Mouse (Mus musculus) megakaryocyte-erythroid progenitor cell, adult 5-6 weeks (primary cell): ENCODE data around the gene Cideb. TPM values are rescaled to one million over a fixed set of nuclear protein-coding genes. Genes with fewer than 3 reads are reported as not detected.

ENCODE experiments used
- total RNA-seq, 2 experiments: library from RNA; stranded (forward) in 1 of 2; stranded (reverse) in 1 of 2; fragments of 200-1000, 215-1000 nt in 1 of 2; fragments of >200 nt in 1 of 2; fragmentation: Nextera tagmentation in 1 of 2; gene quantifications; 2 replicates each; pipeline ENCODE4 v1.2.3; 2014 to 2017

The Cideb gene
- total RNA-seq, 2 experiments from 2014 or later, result not detected

Other genes with a start within 250 kb of the Cideb start
Only the 30 nearest of the 35 such genes appear.
- not detected in 2 replicates for gene Fitm1, start 182.8 kb downstream of the Cideb start, total RNA-seq (2014; fragmentation: Nextera tagmentation)
- not detected in 2 replicates for gene Fitm1, start 182.8 kb downstream of the Cideb start, total RNA-seq (2017)
- 311 and 359 TPM in 2 replicates for gene Psme1, start 180.3 kb downstream of the Cideb start, total RNA-seq (2014; fragmentation: Nextera tagmentation)
- gene Psme1, start 180.3 kb downstream of the Cideb start, total RNA-seq (2017), result 249 and 300 TPM in 2 replicates
- 37.3 and 44.8 TPM in 2 replicates for gene Emc9, start 173.2 kb downstream of the Cideb start, total RNA-seq (2014; fragmentation: Nextera tagmentation)
- gene Emc9, start 173.2 kb downstream of the Cideb start, total RNA-seq (2017), result 22.7 and 26.7 TPM in 2 replicates
- 190 and 268 TPM in 2 replicates for gene Psme2, start 167.3 kb downstream of the Cideb start, total RNA-seq (2014; fragmentation: Nextera tagmentation)
- gene Psme2, start 167.3 kb downstream of the Cideb start, total RNA-seq (2017), result 208 and 351 TPM in 2 replicates
- 35.8 and 47.0 TPM in 2 replicates for gene Rnf31, start 166.8 kb downstream of the Cideb start, total RNA-seq (2014; fragmentation: Nextera tagmentation)
- 23.8 and 46.4 TPM in 2 replicates for gene Rnf31, start 166.8 kb downstream of the Cideb start, total RNA-seq (2017)
- gene Irf9, start 154.9 kb downstream of the Cideb start, total RNA-seq (2014; fragmentation: Nextera tagmentation), result 57.9 and 65.2 TPM in 2 replicates
- 41.6 and 41.7 TPM in 2 replicates for gene Irf9, start 154.9 kb downstream of the Cideb start, total RNA-seq (2017)
- gene Rec8, start 140.4 kb downstream of the Cideb start, total RNA-seq (2014; fragmentation: Nextera tagmentation), result 28.2 and 53.3 TPM in 2 replicates
- 16.0 and 27.6 TPM in 2 replicates for gene Rec8, start 140.4 kb downstream of the Cideb start, total RNA-seq (2017)
- 79.0 and 101 TPM in 2 replicates for gene Ipo4, start 122.5 kb downstream of the Cideb start, total RNA-seq (2014; fragmentation: Nextera tagmentation)
- gene Ipo4, start 122.5 kb downstream of the Cideb start, total RNA-seq (2017), result 21.2 and 26.9 TPM in 2 replicates
- gene Gm49378, start 120.6 kb downstream of the Cideb start, total RNA-seq (2014; fragmentation: Nextera tagmentation), result 4.9 and 11.6 TPM in 2 replicates
- gene Gm49378, start 120.6 kb downstream of the Cideb start, total RNA-seq (2017), result 3.5 and 3.7 TPM in 2 replicates
- gene Tm9sf1, start 114.7 kb downstream of the Cideb start, total RNA-seq (2014; fragmentation: Nextera tagmentation), result 43.8 and 52.6 TPM in 2 replicates
- 61.9 and 77.4 TPM in 2 replicates for gene Tm9sf1, start 114.7 kb downstream of the Cideb start, total RNA-seq (2017)
- 0.87 and 0.99 TPM in 2 replicates for gene Tssk4, start 108.3 kb downstream of the Cideb start, total RNA-seq (2014; fragmentation: Nextera tagmentation)
- gene Tssk4, start 108.3 kb downstream of the Cideb start, total RNA-seq (2017), result 0.69 TPM in 1 of 2 replicates, not detected in the other
- gene Mdp1, start 98.0 kb downstream of the Cideb start, total RNA-seq (2014; fragmentation: Nextera tagmentation), result 39.9 and 57.6 TPM in 2 replicates
- 33.5 and 34.1 TPM in 2 replicates for gene Mdp1, start 98.0 kb downstream of the Cideb start, total RNA-seq (2017)
- gene Gmpr2, start 86.5 kb downstream of the Cideb start, total RNA-seq (2014; fragmentation: Nextera tagmentation), result 20.2 and 31.1 TPM in 2 replicates
- 22.6 and 24.8 TPM in 2 replicates for gene Gmpr2, start 86.5 kb downstream of the Cideb start, total RNA-seq (2017)
- 398 and 455 TPM in 2 replicates for gene Nedd8, start 86.3 kb downstream of the Cideb start, total RNA-seq (2014; fragmentation: Nextera tagmentation)
- gene Nedd8, start 86.3 kb downstream of the Cideb start, total RNA-seq (2017), result 365 and 374 TPM in 2 replicates
- gene Tinf2, start 76.6 kb downstream of the Cideb start, total RNA-seq (2014; fragmentation: Nextera tagmentation), result 22.2 and 59.3 TPM in 2 replicates
- gene Tinf2, start 76.6 kb downstream of the Cideb start, total RNA-seq (2017), result 22.8 and 24.0 TPM in 2 replicates
- not detected in 2 replicates for gene Tgm1, start 44.5 kb downstream of the Cideb start, total RNA-seq (2014; fragmentation: Nextera tagmentation)
- gene Tgm1, start 44.5 kb downstream of the Cideb start, total RNA-seq (2017), result 0.15 TPM in 1 of 2 replicates, not detected in the other
- gene Rabggta, start 36.2 kb downstream of the Cideb start, total RNA-seq (2014; fragmentation: Nextera tagmentation), result 14.4 and 20.2 TPM in 2 replicates
- gene Rabggta, start 36.2 kb downstream of the Cideb start, total RNA-seq (2017), result 7.7 and 12.6 TPM in 2 replicates
- gene Dhrs1, start 12.8 kb downstream of the Cideb start, total RNA-seq (2014; fragmentation: Nextera tagmentation), result 21.5 and 31.0 TPM in 2 replicates
- 10.0 and 10.3 TPM in 2 replicates for gene Dhrs1, start 12.8 kb downstream of the Cideb start, total RNA-seq (2017)
- 35.8 and 52.0 TPM in 2 replicates for gene Nop9, start 12.8 kb downstream of the Cideb start, total RNA-seq (2014; fragmentation: Nextera tagmentation)
- 24.8 and 27.5 TPM in 2 replicates for gene Nop9, start 12.8 kb downstream of the Cideb start, total RNA-seq (2017)
- not detected in 2 replicates for gene Ltb4r2, start 3.0 kb upstream of the Cideb start, total RNA-seq (2014; fragmentation: Nextera tagmentation)
- gene Ltb4r2, start 3.0 kb upstream of the Cideb start, total RNA-seq (2017), result 0.38 and 1.7 TPM in 2 replicates
- gene Ltb4r1, start 7.5 kb upstream of the Cideb start, total RNA-seq (2014; fragmentation: Nextera tagmentation), result 0.50 and 3.5 TPM in 2 replicates
- gene Ltb4r1, start 7.5 kb upstream of the Cideb start, total RNA-seq (2017), result 0.76 and 3.1 TPM in 2 replicates
- gene Adcy4, start 25.6 kb upstream of the Cideb start, total RNA-seq (2014; fragmentation: Nextera tagmentation), result not detected in 2 replicates
- gene Adcy4, start 25.6 kb upstream of the Cideb start, total RNA-seq (2017), result not detected in 2 replicates
- gene Ripk3, start 30.4 kb upstream of the Cideb start, total RNA-seq (2014; fragmentation: Nextera tagmentation), result 55.7 and 87.0 TPM in 2 replicates
- 8.9 and 23.1 TPM in 2 replicates for gene Ripk3, start 30.4 kb upstream of the Cideb start, total RNA-seq (2017)
- not detected in 2 replicates for gene Nfatc4, start 64.7 kb upstream of the Cideb start, total RNA-seq (2014; fragmentation: Nextera tagmentation)
- gene Nfatc4, start 64.7 kb upstream of the Cideb start, total RNA-seq (2017), result not detected in 2 replicates
- gene Nynrin, start 95.6 kb upstream of the Cideb start, total RNA-seq (2014; fragmentation: Nextera tagmentation), result 1.9 and 2.7 TPM in 2 replicates
- gene Nynrin, start 95.6 kb upstream of the Cideb start, total RNA-seq (2017), result 1.2 and 2.0 TPM in 2 replicates
- gene Cbln3, start 125.9 kb upstream of the Cideb start, total RNA-seq (2014; fragmentation: Nextera tagmentation), result not detected in 2 replicates
- not detected in 2 replicates for gene Cbln3, start 125.9 kb upstream of the Cideb start, total RNA-seq (2017)
- gene Khnyn, start 126.5 kb upstream of the Cideb start, total RNA-seq (2014; fragmentation: Nextera tagmentation), result 10.9 and 12.1 TPM in 2 replicates
- gene Khnyn, start 126.5 kb upstream of the Cideb start, total RNA-seq (2017), result 8.7 and 16.3 TPM in 2 replicates
- 7.8 and 17.0 TPM in 2 replicates for gene Sdr39u1, start 141.8 kb upstream of the Cideb start, total RNA-seq (2014; fragmentation: Nextera tagmentation)
- gene Sdr39u1, start 141.8 kb upstream of the Cideb start, total RNA-seq (2017), result 3.9 and 6.7 TPM in 2 replicates
- 1.4 TPM in 1 of 2 replicates, not detected in the other for gene Cma1, start 186.2 kb upstream of the Cideb start, total RNA-seq (2014; fragmentation: Nextera tagmentation)
- gene Cma1, start 186.2 kb upstream of the Cideb start, total RNA-seq (2017), result 1.1 TPM in 1 of 2 replicates, not detected in the other
- gene Cma2, start 192.5 kb upstream of the Cideb start, total RNA-seq (2014; fragmentation: Nextera tagmentation), result not detected in 2 replicates
- not detected in 2 replicates for gene Cma2, start 192.5 kb upstream of the Cideb start, total RNA-seq (2017)